Mouse (Mus musculus) midbrain, embryonic 13.5 days (tissue): ENCODE results near the gene Adgrd1. TPM values are rescaled to one million over a fixed set of nuclear protein-coding genes. Genes with fewer than 3 reads are reported as not detected.

ENCODE experiments used
- ATAC-seq: fragments of 200-750 bp; cut with Nextera tagmentation; 2 replicates; pipeline ENCODE4 v1.8.0; 2017; ENCODE audit warnings: mild to moderate bottlenecking, moderate TSS enrichment, moderate library complexity
- H3K27ac ChIP-seq: fragments of 300-500 bp; sonication (generic); 2 replicates; pipeline ENCODE4 v1.5.1; 2015; ENCODE audit warnings: inconsistent platforms, mild to moderate bottlenecking, moderate library complexity
- H3K27me3 ChIP-seq: fragments of 300-500 bp; sonication (generic); 2 replicates; pipeline ENCODE4 v1.6.1; 2015; ENCODE audit warnings: mild to moderate bottlenecking, inconsistent platforms
- H3K36me3 ChIP-seq: fragments of 300-500 bp; sonication (generic); 2 replicates; pipeline ENCODE4 v1.6.1; 2015; ENCODE audit warnings: mild to moderate bottlenecking, inconsistent platforms
- H3K4me1 ChIP-seq: fragments of 300-500 bp; sonication (generic); replicated peaks from 2 replicates; pipeline ENCODE4 v1.6.1; 2015; ENCODE audit warnings: inconsistent platforms
- H3K4me2 ChIP-seq: fragments of 300-500 bp; sonication (generic); replicated peaks from 2 replicates; pipeline ENCODE4 v1.6.1; 2015; ENCODE audit warnings: moderate library complexity, mild to moderate bottlenecking, inconsistent platforms
- H3K4me3 ChIP-seq: fragments of 300-500 bp; sonication (generic); replicated peaks from 2 replicates; pipeline ENCODE4 v1.5.1; 2015; ENCODE audit warnings: mild to moderate bottlenecking, inconsistent platforms
- H3K9ac ChIP-seq: fragments of 300-500 bp; sonication (generic); replicated peaks from 2 replicates; pipeline ENCODE4 v1.6.1; 2015; ENCODE audit warnings: mild to moderate bottlenecking, inconsistent platforms
- H3K9me3 ChIP-seq: fragments of 300-500 bp; sonication (generic); 2 replicates; pipeline ENCODE4 v1.6.1; 2016; ENCODE audit warnings: mild to moderate bottlenecking, inconsistent platforms
- WGBS: fragments of 180-500 bp; shearing (Covaris S2); methylation state at CpG from one replicate; pipeline ENCODE4 v1.1.7; 2015; 5-methylcytosine and 5-hydroxymethylcytosine counted together
- polyA plus RNA-seq: library from polyadenylated mRNA; unstranded; fragments of >200 nt; fragmentation: Nextera tagmentation; extraction: Ambion mirVana; gene quantifications from 2 replicates; pipeline ENCODE4 v1.2.1, GENCODE M21; 2015

The Adgrd1 gene
- polyA plus RNA-seq, 1 experiment from 2014 or later = 0.15 TPM

DNA sequence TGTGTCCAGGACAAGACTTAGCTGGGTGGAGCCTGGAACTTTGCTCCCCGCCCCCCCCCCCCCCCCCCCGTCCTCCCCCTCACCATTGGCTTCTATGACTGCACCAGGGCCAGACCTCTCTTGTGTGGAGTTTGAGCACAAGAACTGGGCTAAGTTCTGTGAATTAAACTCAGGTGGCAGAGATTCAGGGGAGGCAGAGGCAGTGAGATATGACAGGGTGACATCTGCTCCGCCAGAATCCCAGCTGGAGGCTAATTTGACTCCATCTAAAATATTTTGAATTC, 121.6 kb downstream of the Adgrd1 start:
- Histone ChIP-seq H3K9ac (no peak overlapping the region), H3K4me1 (peaks cover 42% of the 10 kb centered on the region), H3K9me3 (no peaks in the 10 kb centered on the region), H3K4me2 (peak overlapping the region; percentile 35), H3K27ac (peak overlapping the region; percentile 44; the same call in 1 of the 2 replicates), H3K4me3 (no peak overlapping the region), H3K27me3 (no peaks in the 10 kb centered on the region), H3K36me3 (no peaks in the 10 kb centered on the region)
- peak; percentile 31; the same call in 1 of the 2 replicates for ATAC-seq
- 16% methylated on average over 2 of the region's 3 CpGs for WGBS

DNA sequence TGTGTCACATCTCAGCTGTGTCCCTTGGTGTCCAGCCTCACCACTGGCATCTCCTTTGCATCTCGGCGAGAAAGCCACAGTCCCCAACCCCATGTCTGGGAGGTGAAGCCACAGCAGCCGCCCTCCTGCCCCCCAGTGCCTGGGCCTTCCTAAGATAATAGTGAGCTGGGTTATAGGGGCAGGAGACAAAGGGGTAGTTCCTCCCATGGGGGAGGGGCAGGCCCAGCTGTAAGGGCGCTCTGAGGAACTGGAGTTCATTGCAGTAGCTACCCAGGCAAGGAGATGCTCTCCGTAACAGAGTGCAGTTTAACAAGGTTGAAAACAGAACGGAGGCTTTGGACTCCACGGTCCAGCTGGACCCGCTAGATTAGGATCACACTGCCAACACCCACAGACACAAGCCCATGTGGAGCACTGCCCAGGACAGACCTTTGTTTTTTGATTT, 122.0 kb downstream of the Adgrd1 start:
- H3K36me3 ChIP-seq = no peaks in the 10 kb centered on the region
- H3K27me3 ChIP-seq = no peaks in the 10 kb centered on the region
- ATAC-seq = 0 out of 2 replicates have a peak, but pooled peaks have one; percentile 40
- 0 out of 2 replicates have a peak overlapping the region, but pooled peaks have one; percentile 16 for H3K9ac ChIP-seq
- H3K4me1 ChIP-seq = peaks cover 42% of the 10 kb centered on the region
- no peak overlapping the region for H3K4me3 ChIP-seq
- peak overlapping the region; percentile 36; the same call in 1 of the 2 replicates for H3K27ac ChIP-seq
- peak overlapping the region; percentile 16 for H3K4me2 ChIP-seq
- H3K9me3 ChIP-seq = no peaks in the 10 kb centered on the region
- 6% methylated on average over 8 of the region's 8 CpGs for WGBS

- no peak for ATAC-seq
- Histone ChIP-seq H3K4me1 (peaks cover 35% of the 10 kb centered on the region), H3K4me2 (no peak overlapping the region), H3K27ac (no peak overlapping the region), H3K9ac (no peak overlapping the region), H3K27me3 (no peaks in the 10 kb centered on the region), H3K9me3 (no peaks in the 10 kb centered on the region), H3K36me3 (no peaks in the 10 kb centered on the region), H3K4me3 (no peak overlapping the region)
- WGBS = 88% methylated on average over 5 of the region's 5 CpGs
Measured at GRCm38 (mm10) chr5:129219178-129219760, 122.7 kb downstream of the Adgrd1 start.

GRCm38 (mm10) chr5:129225810-129226450, 129.4 kb downstream of the Adgrd1 start:
- H3K27ac ChIP-seq = peak overlapping the region; percentile 9; the same call in 1 of the 2 replicates
- 0 out of 2 replicates have a peak overlapping the region, but pooled peaks have one; percentile 28 for H3K9ac ChIP-seq
- no peaks in the 10 kb centered on the region for H3K27me3 ChIP-seq
- peak overlapping the region; percentile 27 for H3K4me2 ChIP-seq
- 61% methylated on average over 33 of the region's 33 CpGs for WGBS
- H3K4me1 ChIP-seq = peaks cover 8% of the 10 kb centered on the region; the same call in 1 of the 2 replicates
- H3K36me3 ChIP-seq = no peaks in the 10 kb centered on the region
- H3K4me3 ChIP-seq = no peak overlapping the region; the same call in 1 of the 2 replicates
- no peaks in the 10 kb centered on the region for H3K9me3 ChIP-seq
- peak; percentile 63 for ATAC-seq

DNA sequence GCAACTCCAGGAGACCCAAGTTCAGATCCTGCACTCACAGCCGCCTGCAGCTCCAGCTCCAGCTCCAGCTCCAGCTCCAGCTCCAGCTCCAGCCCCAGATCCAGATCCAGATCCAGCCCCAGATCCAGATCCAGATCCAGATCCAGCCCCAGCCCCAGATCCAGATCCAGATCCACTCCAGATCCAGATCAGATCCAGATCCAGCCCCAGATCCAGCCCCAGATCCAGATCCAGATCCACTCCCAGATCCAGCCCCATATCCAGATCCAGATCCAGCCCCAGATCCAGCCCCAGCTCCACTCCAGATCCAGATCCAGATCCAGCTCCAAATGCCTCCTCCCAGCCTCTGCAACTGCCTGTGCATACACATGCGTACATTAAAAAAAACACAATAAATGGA, 131.6 kb downstream of the Adgrd1 start:
- no peak for ATAC-seq
- no peak overlapping the region for H3K9ac ChIP-seq
- no peaks in the 10 kb centered on the region for H3K27me3 ChIP-seq
- H3K4me2 ChIP-seq = no peak overlapping the region
- H3K4me1 ChIP-seq = peaks cover 8% of the 10 kb centered on the region; the same call in 1 of the 2 replicates
- no peaks in the 10 kb centered on the region for H3K9me3 ChIP-seq
- no peaks in the 10 kb centered on the region for H3K36me3 ChIP-seq
- no peak overlapping the region for H3K4me3 ChIP-seq
- H3K27ac ChIP-seq = no peak overlapping the region
- 89% methylated on average over 2 of the region's 2 CpGs for WGBS

GRCm38 (mm10) chr5:129233301-129233700, 136.8 kb downstream of the Adgrd1 start:
- H3K4me2 ChIP-seq = no peak overlapping the region
- no peaks in the 10 kb centered on the region for H3K36me3 ChIP-seq
- H3K27ac ChIP-seq = no peak overlapping the region
- 94% methylated on average over 4 of the region's 4 CpGs for WGBS
- no peaks in the 10 kb centered on the region for H3K9me3 ChIP-seq
- H3K4me3 ChIP-seq = no peak overlapping the region
- ATAC-seq = no peak
- no peaks in the 10 kb centered on the region for H3K4me1 ChIP-seq
- no peak overlapping the region for H3K9ac ChIP-seq
- no peaks in the 10 kb centered on the region for H3K27me3 ChIP-seq

GRCm38 (mm10) chr5:129233881-129234432, 137.4 kb downstream of the Adgrd1 start:
- ATAC-seq = no peak
- Histone ChIP-seq H3K27me3 (no peaks in the 10 kb centered on the region), H3K4me2 (no peak overlapping the region), H3K4me1 (no peaks in the 10 kb centered on the region), H3K9me3 (no peaks in the 10 kb centered on the region), H3K9ac (no peak overlapping the region), H3K36me3 (no peaks in the 10 kb centered on the region), H3K4me3 (no peak overlapping the region), H3K27ac (no peak overlapping the region)
- 91% methylated on average over 7 of the region's 7 CpGs for WGBS

DNA sequence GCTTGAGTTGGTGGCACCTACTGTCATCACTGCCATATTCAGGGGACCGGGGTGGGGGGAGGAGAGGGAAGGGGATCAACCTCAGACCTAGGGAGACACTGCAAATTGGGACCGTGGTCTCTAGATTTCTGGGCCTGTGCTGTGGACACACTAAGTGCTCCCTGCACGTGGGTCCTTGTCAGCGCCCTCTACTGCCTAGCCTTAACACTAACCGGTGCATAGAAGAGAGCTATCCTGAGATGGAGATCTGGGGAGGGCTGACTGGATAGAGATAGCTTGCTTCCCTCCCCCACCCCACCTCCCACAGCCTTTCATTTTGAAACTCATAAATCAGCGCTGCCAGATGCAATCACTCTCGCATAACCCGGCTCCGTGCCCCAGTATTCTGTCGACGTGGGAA, 139.8 kb downstream of the Adgrd1 start:
- Histone ChIP-seq H3K4me3 (no peak overlapping the region), H3K9ac (no peak overlapping the region), H3K36me3 (no peaks in the 10 kb centered on the region), H3K27me3 (no peaks in the 10 kb centered on the region), H3K4me2 (no peak overlapping the region), H3K4me1 (no peaks in the 10 kb centered on the region), H3K27ac (no peak overlapping the region), H3K9me3 (no peaks in the 10 kb centered on the region)
- 86% methylated on average over 11 of the region's 11 CpGs for WGBS
- no peak for ATAC-seq

GRCm38 (mm10) chr5:129241865-129242264, 145.3 kb downstream of the Adgrd1 start:
- WGBS = 87% methylated on average over 11 of the region's 11 CpGs
- no peak overlapping the region for H3K27ac ChIP-seq
- H3K9me3 ChIP-seq = no peaks in the 10 kb centered on the region
- H3K27me3 ChIP-seq = no peaks in the 10 kb centered on the region
- ATAC-seq = no peak
- H3K4me2 ChIP-seq = no peak overlapping the region
- H3K36me3 ChIP-seq = no peaks in the 10 kb centered on the region
- H3K4me3 ChIP-seq = no peak overlapping the region
- no peak overlapping the region for H3K9ac ChIP-seq
- 0 out of 2 replicates have a peak, but pooled peaks cover 10% of the 10 kb centered on the region for H3K4me1 ChIP-seq

DNA sequence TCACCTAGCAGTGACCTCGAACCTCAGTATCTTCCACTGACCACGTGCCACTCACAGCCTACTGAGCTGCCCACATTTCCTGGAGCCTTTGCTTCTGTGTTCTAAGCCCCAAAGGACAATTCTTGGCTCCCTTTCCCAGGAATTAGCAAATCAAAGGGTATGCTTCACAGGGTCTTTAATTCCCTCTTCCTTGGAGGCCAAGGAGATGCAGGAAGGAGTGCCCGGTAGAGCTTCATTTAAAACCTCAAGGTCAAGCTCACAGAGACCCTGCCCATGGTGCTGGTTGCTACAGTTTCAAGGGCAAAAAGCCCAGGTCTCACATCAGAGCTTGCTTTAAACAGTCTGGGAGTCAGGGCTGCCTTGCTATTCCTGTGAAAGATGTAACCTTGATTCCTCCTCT, 145.7 kb downstream of the Adgrd1 start:
- Histone ChIP-seq H3K4me2 (no peak overlapping the region), H3K9me3 (no peaks in the 10 kb centered on the region)
- ATAC-seq = no peak

GRCm38 (mm10) chr5:129243120-129243519, 146.6 kb downstream of the Adgrd1 start:
- Histone ChIP-seq H3K4me2 (no peak overlapping the region), H3K4me3 (no peak overlapping the region), H3K36me3 (no peaks in the 10 kb centered on the region), H3K9me3 (no peaks in the 10 kb centered on the region), H3K9ac (no peak overlapping the region), H3K27me3 (no peaks in the 10 kb centered on the region), H3K4me1 (0 out of 2 replicates have a peak, but pooled peaks cover 10% of the 10 kb centered on the region), H3K27ac (no peak overlapping the region)
- no peak for ATAC-seq
- WGBS = 60% methylated on average over 4 of the region's 4 CpGs

More for the DNA sequence above, 145.7 kb downstream of the Adgrd1 start:
- Histone ChIP-seq H3K4me1 (0 out of 2 replicates have a peak, but pooled peaks cover 10% of the 10 kb centered on the region), H3K4me3 (no peak overlapping the region), H3K27ac (no peak overlapping the region), H3K9ac (no peak overlapping the region), H3K27me3 (no peaks in the 10 kb centered on the region), H3K36me3 (no peaks in the 10 kb centered on the region)
- 53% methylated on average over 3 of the region's 3 CpGs for WGBS

DNA sequence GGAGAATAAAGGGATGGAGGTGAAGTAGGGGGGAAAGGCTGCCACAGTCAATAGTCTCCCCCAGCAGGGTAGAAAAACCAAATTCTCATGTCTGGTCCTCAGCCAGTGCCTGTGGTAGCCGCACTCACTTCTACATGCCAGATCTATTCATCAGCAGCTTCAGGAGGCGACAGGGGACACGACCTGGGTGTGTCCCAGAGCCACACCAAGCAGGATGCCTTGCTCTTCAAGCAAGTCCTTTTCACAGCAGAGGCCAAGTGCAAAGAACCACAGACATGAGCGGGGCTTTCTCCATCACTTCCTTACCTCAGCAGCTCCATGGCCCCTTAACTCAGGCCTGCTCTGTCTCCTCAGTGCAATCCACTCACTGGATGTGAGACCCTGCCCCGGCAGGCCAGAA, 147.8 kb downstream of the Adgrd1 start:
- Histone ChIP-seq H3K27ac (no peak overlapping the region), H3K27me3 (no peaks in the 10 kb centered on the region), H3K4me2 (no peak overlapping the region), H3K36me3 (no peaks in the 10 kb centered on the region), H3K9ac (no peak overlapping the region), H3K9me3 (no peaks in the 10 kb centered on the region), H3K4me3 (no peak overlapping the region), H3K4me1 (0 out of 2 replicates have a peak, but pooled peaks cover 10% of the 10 kb centered on the region)
- no peak for ATAC-seq
- 58% methylated on average over 5 of the region's 5 CpGs for WGBS
